Mouse (Mus musculus) c-Kit-positive CD71-positive TER-119-positive erythroid progenitor cells, embryonic 14.5 days (primary cell): ENCODE results near the gene Apba2.

Experiments used
- DNase-seq: peaks from one replicate; pipeline ENCODE4 v3.0.0-alpha.2; 2013; ENCODE audit warnings: low spot score

Gene Apba2

GRCm38 (mm10) chr7:64586571-64586970 is 85.1 kb downstream of the Apba2 start:
- no peak for DNase-seq

- no peak for DNase-seq
These were observed 87.3 kb downstream of the Apba2 start for GRCm38 (mm10) chr7:64588636-64589389.

- DNase-seq = no peak
These were observed 93.8 kb downstream of the Apba2 start for GRCm38 (mm10) chr7:64595256-64595655.

GRCm38 (mm10) chr7:64596652-64597051 is 95.1 kb downstream of the Apba2 start:
- no peak for DNase-seq

- no peak for DNase-seq
These were observed 108.4 kb downstream of the Apba2 start for GRCm38 (mm10) chr7:64609866-64610265.

- no peak for DNase-seq
These were observed 109.4 kb downstream of the Apba2 start for GRCm38 (mm10) chr7:64610875-64611274.

- no peak for DNase-seq
These were observed 117.8 kb downstream of the Apba2 start for GRCm38 (mm10) chr7:64619261-64619660.

- DNase-seq = no peak
These were observed 125.0 kb downstream of the Apba2 start for GRCm38 (mm10) chr7:64626494-64626893.

- DNase-seq = no peak
These were observed 126.6 kb downstream of the Apba2 start for GRCm38 (mm10) chr7:64627972-64628655.

GRCm38 (mm10) chr7:64630697-64631096 is 129.2 kb downstream of the Apba2 start:
- DNase-seq = no peak

GRCm38 (mm10) chr7:64631131-64631530 is 129.6 kb downstream of the Apba2 start:
- no peak for DNase-seq

- no peak for DNase-seq
These were observed 130.4 kb downstream of the Apba2 start for GRCm38 (mm10) chr7:64631781-64632351.

GRCm38 (mm10) chr7:64633182-64633581 is 131.7 kb downstream of the Apba2 start:
- DNase-seq = no peak

GRCm38 (mm10) chr7:64633916-64634315 is 132.4 kb downstream of the Apba2 start:
- DNase-seq = no peak

GRCm38 (mm10) chr7:64634482-64634881 is 133.0 kb downstream of the Apba2 start:
- DNase-seq = no peak

GRCm38 (mm10) chr7:64638922-64639321 is 137.4 kb downstream of the Apba2 start:
- DNase-seq = no peak

GRCm38 (mm10) chr7:64640651-64641050 is 139.1 kb downstream of the Apba2 start:
- DNase-seq = no peak

- DNase-seq = no peak
These were observed 141.4 kb downstream of the Apba2 start for GRCm38 (mm10) chr7:64642903-64643302.

- DNase-seq = no peak
These were observed 144.0 kb downstream of the Apba2 start for GRCm38 (mm10) chr7:64645458-64645857.

- no peak for DNase-seq
These were observed 144.5 kb downstream of the Apba2 start for GRCm38 (mm10) chr7:64646046-64646445.

GRCm38 (mm10) chr7:64648947-64649607 is 147.6 kb downstream of the Apba2 start:
- no peak for DNase-seq

GRCm38 (mm10) chr7:64651963-64652362 is 150.5 kb downstream of the Apba2 start:
- no peak for DNase-seq

GRCm38 (mm10) chr7:64656787-64657186 is 155.3 kb downstream of the Apba2 start:
- no peak for DNase-seq
